Mouse (Mus musculus) heart, embryonic 14.5 days (tissue): ENCODE results near the gene Mxra7. TPM values are rescaled to one million over a fixed set of nuclear protein-coding genes. Genes with fewer than 3 reads are reported as not detected.
"Not testable (repeated sequence)": the region's sequence is repeated elsewhere in the genome, so short reads cannot be mapped to it uniquely, and the experiment has no call there.

Experiments used
- ATAC-seq: fragments of 200-750 bp; cut with Nextera tagmentation; 2 replicates; pipeline ENCODE4 v1.8.0; 2017; ENCODE audit warnings: low read depth, moderate TSS enrichment; ENCODE audit not compliant: insufficient number of reproducible peaks, insufficient read depth, low FRiP score
- H3K27ac ChIP-seq, 2 experiments: fragments of 200-500 bp in 1 of 2; fragments of 300-500 bp in 1 of 2; sonication (generic) in 1 of 2; replicated peaks in 1 of 2; 2 replicates each; pipeline ENCODE4 v1.5.1; 2012 to 2014; ENCODE audit warnings: low read depth in 2 of 2, low read length in 2 of 2, control low read depth in 1 of 2, mild to moderate bottlenecking in 1 of 2, mixed read lengths in 1 of 2; ENCODE audit not compliant: control insufficient read depth in 1 of 2, insufficient read depth in 1 of 2
- H3K27me3 ChIP-seq: fragments of 300-500 bp; sonication (generic); 2 replicates; pipeline ENCODE4 v1.6.1; 2014; ENCODE audit warnings: mild to moderate bottlenecking, low read length, control low read depth; ENCODE audit not compliant: control insufficient read depth, insufficient read depth
- H3K36me3 ChIP-seq: fragments of 300-500 bp; sonication (generic); 2 replicates; pipeline ENCODE4 v1.6.1; 2014; ENCODE audit warnings: mild to moderate bottlenecking, control low read depth, low read length, mixed read lengths; ENCODE audit not compliant: control insufficient read depth, insufficient read depth
- H3K4me1 ChIP-seq, 2 experiments: fragments of 200-500 bp in 1 of 2; fragments of 300-500 bp in 1 of 2; sonication (generic) in 1 of 2; 2 replicates each; pipeline ENCODE4 v1.6.1; 2012 to 2014; ENCODE audit warnings: low read length in 2 of 2, control low read depth in 1 of 2, mixed read lengths in 1 of 2; ENCODE audit not compliant: control insufficient read depth in 2 of 2, insufficient read depth in 2 of 2
- H3K4me2 ChIP-seq: fragments of 300-500 bp; sonication (generic); 2 replicates; pipeline ENCODE4 v1.6.1; 2014; ENCODE audit warnings: mild to moderate bottlenecking, low read length
- H3K4me3 ChIP-seq, 2 experiments: fragments of 200-500 bp in 1 of 2; fragments of 300-500 bp in 1 of 2; sonication (generic) in 1 of 2; 2 replicates each; pipeline ENCODE4 v1.5.1; 2012 to 2014; ENCODE audit warnings: low read length in 2 of 2, mild to moderate bottlenecking in 2 of 2, control low read depth in 1 of 2, low read depth in 1 of 2, moderate library complexity in 1 of 2; ENCODE audit not compliant: control insufficient read depth in 1 of 2, insufficient read depth in 1 of 2
- H3K9ac ChIP-seq: fragments of 300-500 bp; sonication (generic); 2 replicates; pipeline ENCODE4 v1.6.1; 2014; ENCODE audit warnings: mild to moderate bottlenecking, low read length
- H3K9me3 ChIP-seq: fragments of 300-500 bp; sonication (generic); 2 replicates; pipeline ENCODE4 v1.6.1; 2016; ENCODE audit warnings: low read length, control low read depth; ENCODE audit not compliant: control insufficient read depth
- WGBS: fragments of 180-500 bp; shearing (Covaris S2); extraction: QIAGEN DNeasy Blood & Tissue Kit; methylation state at CpG from one replicate; pipeline ENCODE4 v1.1.7; 2014; 5-methylcytosine and 5-hydroxymethylcytosine counted together
- polyA plus RNA-seq: library from polyadenylated mRNA; unstranded; fragments of >200 nt; fragmentation: Nextera tagmentation; extraction: Ambion mirVana; gene quantifications from 2 replicates; pipeline ENCODE4 v1.2.1, GENCODE M21; 2014

Gene Mxra7
- polyA plus RNA-seq, 1 experiment from 2014 or later, result 16.7 TPM

GRCm38 (mm10) chr11:116834954-116835353, 7.1 kb upstream of the Mxra7 start:
- Histone ChIP-seq H3K9me3 (no peaks in the 10 kb centered on the region), H3K9ac (no peak overlapping the region), H3K4me2 (no peak overlapping the region), H3K4me3 (no peak overlapping the region), H3K27ac (no peak overlapping the region), H3K36me3 (peaks cover 84% of the 10 kb centered on the region), H3K27me3 (no peaks in the 10 kb centered on the region), H3K4me1 (peaks cover 0 to 5% of the 10 kb centered on the region in 2 experiments; a peak in 2 of 4 replicates)
- 91% methylated on average over 1 of the region's 1 CpGs for WGBS
- no peak for ATAC-seq

- H3K9ac ChIP-seq, result no peak overlapping the region
- H3K4me1 ChIP-seq, result peaks cover 3 to 10% of the 10 kb centered on the region in 2 experiments; a peak in 3 of 4 replicates
- no peak overlapping the region for H3K4me2 ChIP-seq
- peaks cover 57% of the 10 kb centered on the region for H3K36me3 ChIP-seq
- no peak for ATAC-seq
- WGBS, result 50% methylated on average over 3 of the region's 4 CpGs
- H3K27me3 ChIP-seq, result no peaks in the 10 kb centered on the region
- H3K9me3 ChIP-seq, result no peaks in the 10 kb centered on the region
- H3K4me3 ChIP-seq, result no peak overlapping the region
- no peak overlapping the region for H3K27ac ChIP-seq
Observed at GRCm38 (mm10) chr11:116832172-116832685, 4.4 kb upstream of the Mxra7 start.

GRCm38 (mm10) chr11:116826550-116827504, 1.0 kb downstream of the Mxra7 start:
- no peaks in the 10 kb centered on the region for H3K9me3 ChIP-seq
- peaks cover 9% of the 10 kb centered on the region; the same call in 1 of the 2 replicates for H3K36me3 ChIP-seq
- H3K27ac ChIP-seq, result peak overlapping the region in 1 of 2 experiments; percentile 73; a peak in 2 of 4 replicates
- ATAC-seq, result 0 out of 2 replicates have a peak, but pooled peaks have one; percentile 0
- H3K27me3 ChIP-seq, result no peaks in the 10 kb centered on the region
- H3K4me2 ChIP-seq, result peak overlapping the region; percentile 77
- WGBS, result 37% methylated on average over 17 of the region's 17 CpGs
- H3K4me1 ChIP-seq, result peaks cover 23 to 40% of the 10 kb centered on the region in 2 experiments
- peak overlapping the region; percentile 90 for H3K9ac ChIP-seq
- peak overlapping the region; percentile 60 to 67 for H3K4me3 ChIP-seq

- H3K4me1 ChIP-seq, result peaks cover 37 to 55% of the 10 kb centered on the region in 2 experiments
- H3K4me3 ChIP-seq, result no peak overlapping the region
- H3K36me3 ChIP-seq, result peaks cover 3% of the 10 kb centered on the region; the same call in 1 of the 2 replicates
- no peaks in the 10 kb centered on the region for H3K27me3 ChIP-seq
- peak overlapping the region in 1 of 2 experiments; percentile 19; a peak in 1 of 4 replicates for H3K27ac ChIP-seq
- H3K4me2 ChIP-seq, result peak overlapping the region; percentile 24
- 64% methylated on average over 5 of the region's 5 CpGs for WGBS
- H3K9ac ChIP-seq, result no peak overlapping the region
- H3K9me3 ChIP-seq, result no peaks in the 10 kb centered on the region
- no peak for ATAC-seq
Observed at GRCm38 (mm10) chr11:116825230-116825629, 2.6 kb downstream of the Mxra7 start.

GRCm38 (mm10) chr11:116823885-116824284, 4.0 kb downstream of the Mxra7 start:
- H3K9ac ChIP-seq, H3K4me2 ChIP-seq, ATAC-seq, H3K9me3 ChIP-seq, H3K4me3 ChIP-seq, H3K27me3 ChIP-seq, H3K36me3 ChIP-seq, H3K27ac ChIP-seq: not testable (repeated sequence)
- H3K4me1 ChIP-seq, result peaks cover 41 to 64% of the 10 kb centered on the region in 2 experiments
- WGBS, result 92% methylated on average over 10 of the region's 10 CpGs

- no peak for ATAC-seq
- Histone ChIP-seq H3K36me3 (peaks cover 3% of the 10 kb centered on the region; the same call in 1 of the 2 replicates), H3K27me3 (no peaks in the 10 kb centered on the region), H3K9me3 (no peaks in the 10 kb centered on the region), H3K27ac (no peak overlapping the region), H3K4me3 (no peak overlapping the region), H3K4me2 (no peak overlapping the region), H3K4me1 (peaks cover 39 to 62% of the 10 kb centered on the region in 2 experiments), H3K9ac (no peak overlapping the region)
- WGBS, result 100% methylated on average over 2 of the region's 2 CpGs
Observed at GRCm38 (mm10) chr11:116823255-116823654, 4.6 kb downstream of the Mxra7 start.

GRCm38 (mm10) chr11:116822626-116823025, 5.2 kb downstream of the Mxra7 start:
- Histone ChIP-seq H3K36me3 (peaks cover 3% of the 10 kb centered on the region; the same call in 1 of the 2 replicates), H3K27ac (peak overlapping the region; percentile 89 to 91; a peak in 2 of 4 replicates), H3K9ac (peak overlapping the region; percentile 52; the same call in 1 of the 2 replicates), H3K4me3 (no peak overlapping the region), H3K4me2 (peak overlapping the region; percentile 47), H3K4me1 (peaks cover 39 to 59% of the 10 kb centered on the region in 2 experiments), H3K9me3 (no peaks in the 10 kb centered on the region), H3K27me3 (no peaks in the 10 kb centered on the region)
- WGBS, result 87% methylated on average over 10 of the region's 10 CpGs
- no peak for ATAC-seq
